Mouse (Mus musculus): ENCODE data around the gene H13.

Gene H13

DNA sequence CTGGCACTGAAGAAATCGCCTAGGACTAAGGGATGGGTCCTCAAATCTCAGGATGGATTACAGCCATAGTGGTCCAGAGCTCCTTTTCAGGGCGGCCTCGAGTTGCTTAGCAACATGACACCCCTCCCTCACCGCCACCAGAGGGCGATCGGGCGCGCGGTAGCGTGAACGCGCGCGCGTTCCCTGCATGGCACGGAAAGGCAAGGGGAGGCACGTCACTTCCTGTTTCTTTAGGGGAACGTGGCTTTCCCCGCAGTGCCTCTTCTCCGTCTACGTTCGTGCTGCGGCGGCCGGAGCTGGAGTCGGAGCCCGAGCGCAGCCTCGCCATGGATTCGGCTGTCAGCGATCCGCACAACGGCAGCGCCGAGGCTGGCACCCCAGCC, at the start of gene H13:
TSS of gene H13 (plus strand) at position 206 of the 383 bp plus-strand sequence.
- peak; percentile 87 for DNase-seq

GRCm38 (mm10) chr2:152620367-152621134, 48.7 kb upstream of the H13 start:
- no peak for DNase-seq

DNA sequence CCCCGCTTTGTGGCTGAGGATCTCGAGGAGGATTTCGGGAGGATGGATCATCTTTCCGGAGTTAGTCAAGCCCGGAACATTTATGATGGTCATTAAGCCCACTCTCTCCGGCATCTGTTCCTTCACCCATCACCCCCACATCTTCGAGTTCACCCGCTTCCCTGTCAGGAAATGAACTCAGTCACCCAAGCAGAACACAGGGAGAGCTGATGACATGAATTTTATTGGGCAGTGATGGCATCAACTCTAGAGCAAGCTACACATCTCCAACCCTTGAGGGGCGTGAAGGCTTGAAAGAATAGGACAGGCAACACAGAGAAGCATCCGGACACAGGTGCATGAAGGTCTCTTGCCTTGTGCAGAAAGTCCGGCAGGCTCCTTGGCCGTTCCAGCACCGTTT, 47.1 kb upstream of the H13 start:
- DNase-seq, result no peak

DNA sequence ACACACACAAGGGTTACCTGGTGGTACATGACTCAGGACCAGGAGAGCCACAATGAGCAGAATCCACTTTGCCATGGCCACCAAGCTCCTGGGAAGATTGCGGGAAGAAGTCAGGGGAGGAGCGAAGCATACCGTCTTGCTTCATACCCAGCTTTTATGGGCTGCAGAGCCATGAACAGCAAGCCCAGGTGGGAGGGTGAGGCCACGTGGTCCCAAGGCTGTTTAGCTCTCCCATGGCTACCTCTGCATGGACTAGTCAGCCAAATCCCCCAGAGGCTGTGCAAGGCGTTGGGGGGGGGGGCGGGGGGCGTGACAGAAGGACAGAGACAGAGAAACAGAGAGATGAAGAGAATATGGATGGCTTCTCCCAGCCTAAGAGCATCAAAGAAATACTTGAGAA, 46.3 kb upstream of the H13 start, which contains the start of gene Defb25:
TSS of gene Defb25 (minus strand) at position 101 of the 400 bp plus-strand sequence.
- DNase-seq, result no peak

DNA sequence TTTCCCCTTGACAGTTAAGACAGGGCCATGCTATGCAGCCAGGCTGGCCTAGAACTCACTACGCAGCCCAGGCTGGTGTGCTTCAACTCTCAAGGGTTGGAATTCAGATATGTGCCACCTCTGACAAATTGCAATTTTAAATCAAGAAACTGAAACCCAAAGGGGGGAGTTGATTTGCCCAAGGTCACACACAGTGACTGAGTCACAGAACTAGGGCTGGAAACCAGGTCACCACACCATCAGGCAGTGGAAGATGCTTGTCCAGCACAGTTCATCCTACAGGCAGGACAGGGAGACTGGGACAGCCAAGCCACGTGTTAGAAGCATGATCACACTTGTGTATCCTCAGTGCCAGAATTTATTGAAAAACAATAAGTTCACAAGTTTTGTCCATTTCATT, 44.7 kb upstream of the H13 start:
- DNase-seq, result no peak

DNA sequence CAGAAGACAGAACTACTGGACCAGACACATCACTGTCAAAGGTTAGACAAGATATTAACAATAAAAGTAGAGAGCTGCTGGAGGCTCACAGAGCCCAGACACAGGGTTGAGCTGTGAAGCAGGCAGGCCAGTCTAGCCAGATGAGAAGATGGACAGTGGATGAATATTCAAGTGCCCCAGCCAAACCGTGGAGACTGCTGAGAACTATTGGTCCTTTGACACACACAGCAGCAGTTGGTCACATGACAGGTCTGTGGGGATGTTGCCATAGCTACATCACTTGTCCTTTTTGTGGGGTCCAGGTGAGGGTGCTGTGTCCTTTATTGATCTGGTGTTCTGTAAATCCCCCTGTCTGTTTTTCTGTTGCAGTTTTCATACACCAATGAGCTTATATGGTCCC, 44.0 kb upstream of the H13 start:
- no peak for DNase-seq

DNA sequence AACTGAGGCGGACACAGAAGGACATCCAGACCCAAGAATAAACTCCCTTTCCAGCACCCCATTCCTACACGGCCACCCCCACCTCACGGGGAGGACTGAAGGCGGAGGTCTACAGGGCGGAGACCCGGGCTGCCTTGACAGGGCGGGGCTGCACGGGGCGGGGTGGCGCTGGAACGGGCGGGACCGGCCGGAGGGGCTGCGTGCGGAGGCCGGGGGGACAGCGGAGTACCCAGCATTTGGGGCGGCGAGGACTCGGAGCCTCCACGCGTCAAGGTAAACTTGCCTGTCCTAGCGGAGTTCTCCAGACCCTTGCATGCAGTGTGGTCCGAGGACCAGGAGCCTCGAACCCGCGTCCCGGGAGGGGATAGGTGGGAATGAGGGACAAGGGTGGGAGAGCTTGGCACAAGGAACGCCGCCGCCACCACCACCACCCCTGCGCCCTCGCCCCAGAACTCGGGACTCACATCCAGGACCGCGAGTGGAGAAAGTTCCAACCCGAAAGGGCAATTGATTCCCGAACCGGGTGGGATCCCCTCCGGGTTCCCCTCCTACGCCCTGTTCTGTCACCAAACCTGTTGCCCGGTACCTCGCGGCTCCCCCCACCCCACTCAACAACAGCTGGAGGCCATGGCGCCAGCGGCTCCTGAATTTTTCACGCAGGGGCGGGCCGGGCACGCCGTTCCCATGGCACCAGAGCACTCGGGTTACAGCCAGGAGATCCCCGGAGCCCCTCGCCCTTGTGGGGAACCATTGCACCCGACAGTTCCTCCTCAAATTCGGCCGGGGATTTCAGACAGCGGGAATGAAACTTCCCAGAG, 42.3 kb upstream of the H13 start, which contains the start of gene Rem1:
TSS of gene Rem1 (plus strand) at position 178 of the 818 bp plus-strand sequence.
- DNase-seq, result no peak

- no peak for DNase-seq
Measured at GRCm38 (mm10) chr2:152628066-152628465, 41.2 kb upstream of the H13 start.

GRCm38 (mm10) chr2:152629239-152629638, 40.0 kb upstream of the H13 start:
- no peak for DNase-seq

GRCm38 (mm10) chr2:152629904-152630303, 39.4 kb upstream of the H13 start:
- no peak for DNase-seq

DNA sequence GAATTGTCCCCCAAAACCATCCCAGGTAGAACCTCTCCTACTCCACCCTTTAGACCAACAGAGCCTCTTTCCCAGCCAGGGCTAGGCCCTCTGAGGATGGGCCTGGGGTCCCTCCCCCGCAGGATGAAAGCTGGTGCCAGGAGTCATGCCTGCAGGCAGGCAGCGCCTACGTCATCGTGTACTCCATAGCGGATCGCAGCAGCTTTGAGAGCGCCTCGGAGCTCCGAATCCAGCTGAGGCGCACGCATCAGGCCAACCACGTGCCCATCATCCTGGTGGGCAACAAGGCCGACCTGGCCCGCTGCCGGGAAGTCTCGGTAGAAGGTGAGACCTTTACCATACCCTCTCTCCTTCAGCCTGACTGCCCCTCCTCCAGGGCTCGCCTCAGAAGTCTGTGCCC, 35.9 kb upstream of the H13 start:
- no peak for DNase-seq

DNA sequence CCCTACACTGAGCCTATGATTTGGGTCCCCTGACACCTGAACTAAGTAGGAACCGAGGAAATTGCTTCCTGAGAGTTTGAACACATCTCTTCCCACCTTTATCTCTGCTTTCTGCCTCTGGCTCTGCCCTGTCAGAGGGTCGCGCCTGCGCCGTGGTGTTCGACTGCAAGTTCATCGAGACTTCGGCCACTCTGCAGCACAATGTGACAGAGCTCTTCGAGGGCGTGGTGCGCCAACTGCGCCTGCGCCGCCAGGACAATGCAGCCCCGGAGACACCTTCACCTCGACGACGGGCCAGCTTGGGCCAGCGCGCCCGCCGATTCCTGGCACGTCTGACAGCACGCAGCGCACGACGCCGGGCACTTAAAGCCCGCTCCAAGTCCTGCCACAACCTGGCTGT, 35.0 kb upstream of the H13 start:
- no peak for DNase-seq

GRCm38 (mm10) chr2:152636246-152637005, 32.8 kb upstream of the H13 start:
- DNase-seq, result peak; percentile 68

DNA sequence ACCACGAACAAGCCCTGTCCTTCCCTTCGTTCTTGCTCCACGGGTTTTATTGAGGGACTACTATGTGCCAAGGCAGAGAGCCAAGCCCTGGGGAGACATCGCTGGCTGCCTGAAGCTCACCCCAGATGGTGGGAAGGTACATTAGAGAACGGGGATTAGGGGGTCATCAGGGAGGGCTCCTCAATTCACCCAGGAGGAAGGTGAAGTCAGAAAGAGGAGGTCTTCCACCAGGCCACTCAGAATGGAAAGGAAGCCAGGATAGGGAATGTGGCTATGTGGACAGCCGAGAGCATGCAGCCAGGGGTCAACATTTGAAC, 32.3 kb upstream of the H13 start:
- no peak for DNase-seq

- DNase-seq, result no peak
Measured at GRCm38 (mm10) chr2:152637381-152637780, 31.9 kb upstream of the H13 start.

DNA sequence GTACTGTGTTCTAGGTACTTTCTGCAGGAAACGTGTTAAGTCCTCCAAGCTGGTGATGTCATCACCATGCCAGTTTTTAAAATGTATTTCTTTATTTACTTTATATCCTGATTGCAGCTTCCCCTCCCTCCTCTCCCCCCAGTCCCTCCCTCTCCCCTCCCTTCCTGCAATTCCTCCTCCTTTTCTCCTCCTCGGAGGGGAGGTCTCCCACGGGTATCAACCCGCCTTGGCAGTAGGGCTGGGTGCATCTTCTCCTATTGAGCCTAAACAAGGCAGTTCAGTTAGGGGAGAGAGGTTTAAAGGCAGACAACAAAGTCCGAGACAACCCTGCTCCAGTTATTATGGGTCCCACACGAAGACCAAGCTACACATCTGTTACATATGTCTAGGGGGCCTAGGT, 30.4 kb upstream of the H13 start:
- DNase-seq, result no peak

DNA sequence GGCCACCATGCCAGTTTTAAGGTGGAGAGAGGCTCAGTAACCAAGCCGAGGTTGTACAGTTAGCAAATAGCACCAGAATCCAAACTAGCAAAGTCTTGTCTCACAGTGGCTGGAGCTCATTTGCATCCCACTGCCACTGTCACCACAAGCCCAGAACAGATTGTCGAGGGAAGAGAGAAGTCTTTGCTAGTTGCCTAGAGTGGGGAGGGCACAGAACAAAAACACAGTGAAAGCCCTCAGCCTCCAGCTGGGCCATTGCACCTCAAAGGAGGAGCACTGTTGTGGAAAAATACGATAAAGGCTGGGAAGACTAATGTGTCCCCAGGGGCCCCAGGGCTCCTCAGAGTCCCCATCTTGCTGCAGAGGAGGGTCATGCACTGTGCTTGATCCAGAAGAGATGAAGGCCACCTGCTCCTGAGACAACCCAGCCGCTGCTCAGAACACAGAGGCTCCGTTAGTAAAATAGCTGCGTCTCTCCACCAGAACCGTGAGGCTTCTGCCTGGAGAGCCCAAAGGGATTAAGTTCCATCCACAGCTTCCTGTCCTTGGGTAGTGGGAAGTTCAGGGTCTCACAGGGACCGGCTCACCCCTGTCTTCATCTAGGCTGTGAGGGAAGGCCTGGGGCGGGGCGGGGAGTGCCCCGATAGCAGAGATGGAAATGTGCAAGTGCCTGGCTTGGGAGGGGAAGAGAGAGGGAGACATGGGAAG, 29.7 kb upstream of the H13 start:
- peak; percentile 69 for DNase-seq

GRCm38 (mm10) chr2:152652901-152653620, 16.2 kb upstream of the H13 start:
- peak; percentile 46 for DNase-seq

DNA sequence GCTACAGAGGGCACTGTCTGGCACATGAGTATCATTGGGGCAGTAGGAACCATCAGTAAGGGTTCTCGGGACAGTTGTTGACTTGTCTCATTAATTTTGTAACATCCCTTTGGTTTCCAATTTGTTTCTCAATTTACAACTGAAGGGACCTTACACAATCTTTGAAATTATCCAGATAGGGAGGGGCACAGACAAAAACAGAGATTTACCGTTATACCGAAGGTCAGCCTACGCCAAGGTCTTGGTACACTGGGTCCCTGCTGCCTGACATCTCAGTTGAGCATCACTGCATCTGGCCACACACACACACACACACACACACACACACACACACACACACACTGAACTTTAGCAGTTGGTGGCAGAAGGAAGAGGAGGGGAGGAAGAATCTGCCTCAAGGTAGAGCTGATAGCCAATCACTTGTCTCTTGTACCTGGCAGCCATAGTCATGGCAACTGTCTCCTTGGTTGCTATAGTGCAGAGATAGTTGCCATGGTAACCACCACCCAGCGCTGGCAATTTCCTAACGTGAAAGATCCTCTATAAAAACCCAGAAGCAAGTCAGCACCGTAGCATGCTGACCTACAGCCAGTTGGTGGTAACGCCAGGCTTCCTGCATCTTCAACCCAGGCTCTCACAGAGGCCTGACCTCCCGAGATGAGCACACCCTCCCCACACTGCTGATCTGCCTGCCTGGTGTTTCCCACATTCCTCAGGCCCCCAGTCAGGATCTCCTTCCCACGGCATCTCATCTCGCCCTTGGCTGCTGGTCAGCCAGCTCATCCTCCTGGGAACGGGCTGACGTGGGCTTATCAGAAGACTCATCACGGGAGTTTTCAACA, 15.2 kb upstream of the H13 start:
- DNase-seq, result no peak

- DNase-seq, result no peak
Measured at GRCm38 (mm10) chr2:152657398-152657797, 11.9 kb upstream of the H13 start.

- no peak for DNase-seq
Measured at GRCm38 (mm10) chr2:152661163-152661562, 8.1 kb upstream of the H13 start.

Measured in kidney, adult 11 months (tissue).